Mouse (Mus musculus): ENCODE data around the gene Spocd1. TPM values are rescaled to one million over a fixed set of nuclear protein-coding genes. Genes with fewer than 3 reads are reported as not detected.

The Spocd1 gene
- total and polyA plus RNA-seq, 2 experiments from 2014 or later, result 0.04 TPM; not detected in 1

- H3K27me3 ChIP-seq (ENCODE audit: control insufficient read depth, insufficient read depth, low read length), result no peaks in the 10 kb centered on the region
- DNase-seq (ENCODE audit: low spot score), result peak; percentile 84
- WGBS, result 4% methylated on average over 8 of the region's 8 CpGs
- no peak overlapping the region for H3K4me3 ChIP-seq (ENCODE audit: low read depth, low read length)
- peak; percentile 78 for ATAC-seq (ENCODE audit: insufficient read depth, low read depth)
- no peak overlapping the region; the same call in 1 of the 2 replicates for H3K4me2 ChIP-seq (ENCODE audit: low read depth, low read length)
- H3K27ac ChIP-seq (ENCODE audit: low read depth), result peak overlapping the region; percentile 96
- TF ChIP-seq CTCF (IDR thresholded peaks at IDR 0.05; ENCODE audit: low read depth) (no peak), EP300 (IDR thresholded peaks at IDR 0.05; ENCODE audit: low read depth) (0 out of 2 replicates have a peak, but pooled peaks have one; percentile 17)
- H3K9ac ChIP-seq (replicated peaks; ENCODE audit: low read depth, low read length), result no peak overlapping the region
- no peaks in the 10 kb centered on the region for H3K9me3 ChIP-seq (replicated peaks; ENCODE audit: control insufficient read depth, low read length)
- H3K36me3 ChIP-seq (replicated peaks; ENCODE audit: control insufficient read depth, insufficient read depth, low read length), result no peaks in the 10 kb centered on the region
- H3K4me1 ChIP-seq (ENCODE audit: control insufficient read depth, insufficient read depth), result peaks cover 18% of the 10 kb centered on the region
Measured at GRCm38 (mm10) chr4:129926544-129926943, 2.5 kb upstream of the Spocd1 start.

- H3K36me3 ChIP-seq (replicated peaks; ENCODE audit: control insufficient read depth, insufficient read depth, low read length), result no peaks in the 10 kb centered on the region
- WGBS, result 41% methylated on average over 3 of the region's 3 CpGs
- H3K27me3 ChIP-seq (ENCODE audit: control insufficient read depth, insufficient read depth, low read length), result no peaks in the 10 kb centered on the region
- no peak overlapping the region for H3K9ac ChIP-seq (replicated peaks; ENCODE audit: low read depth, low read length)
- peaks cover 3% of the 10 kb centered on the region; the same call in 1 of the 2 replicates for H3K9me3 ChIP-seq (replicated peaks; ENCODE audit: control insufficient read depth, low read length)
- peak overlapping the region; percentile 96 for H3K27ac ChIP-seq (ENCODE audit: low read depth)
- no peak overlapping the region for H3K4me3 ChIP-seq (ENCODE audit: low read depth, low read length)
- DNase-seq (ENCODE audit: low spot score), result no peak
- H3K4me2 ChIP-seq (ENCODE audit: low read depth, low read length), result no peak overlapping the region
- ATAC-seq (ENCODE audit: insufficient read depth, low read depth), result peak; percentile 11; the same call in 1 of the 2 replicates
- TF ChIP-seq EP300 (IDR thresholded peaks at IDR 0.05; ENCODE audit: low read depth), result no peak
- TF ChIP-seq CTCF (IDR thresholded peaks at IDR 0.05; ENCODE audit: low read depth), result no peak
- peaks cover 17% of the 10 kb centered on the region for H3K4me1 ChIP-seq (ENCODE audit: control insufficient read depth, insufficient read depth)
Measured at GRCm38 (mm10) chr4:129927091-129927490, 2.0 kb upstream of the Spocd1 start.

- H3K27ac ChIP-seq (ENCODE audit: low read depth), result no peak overlapping the region
- no peak overlapping the region for H3K4me3 ChIP-seq (ENCODE audit: low read depth, low read length)
- no peaks in the 10 kb centered on the region for H3K36me3 ChIP-seq (replicated peaks; ENCODE audit: control insufficient read depth, insufficient read depth, low read length)
- no peak overlapping the region; the same call in 1 of the 2 replicates for H3K9ac ChIP-seq (replicated peaks; ENCODE audit: low read depth, low read length)
- ATAC-seq (ENCODE audit: insufficient read depth, low read depth), result peak; percentile 26; the same call in 1 of the 2 replicates
- peaks cover 17% of the 10 kb centered on the region for H3K4me1 ChIP-seq (ENCODE audit: control insufficient read depth, insufficient read depth)
- TF ChIP-seq EP300 (IDR thresholded peaks at IDR 0.05; ENCODE audit: low read depth), result no peak
- peak; percentile 91 for TF ChIP-seq CTCF (IDR thresholded peaks at IDR 0.05; ENCODE audit: low read depth)
- peak; percentile 70 for DNase-seq (ENCODE audit: low spot score)
- H3K9me3 ChIP-seq (replicated peaks; ENCODE audit: control insufficient read depth, low read length), result peaks cover 3% of the 10 kb centered on the region; the same call in 1 of the 2 replicates
- peak overlapping the region; percentile 53 for H3K4me2 ChIP-seq (ENCODE audit: low read depth, low read length)
- no peaks in the 10 kb centered on the region for H3K27me3 ChIP-seq (ENCODE audit: control insufficient read depth, insufficient read depth, low read length)
- 4% methylated on average over 19 of the region's 19 CpGs for WGBS
Measured at GRCm38 (mm10) chr4:129928124-129928751, 811 bp upstream of the Spocd1 start.

GRCm38 (mm10) chr4:129933696-129934095, 4.6 kb downstream of the Spocd1 start:
- H3K27me3 ChIP-seq (ENCODE audit: control insufficient read depth, insufficient read depth, low read length), result no peaks in the 10 kb centered on the region
- H3K4me3 ChIP-seq (ENCODE audit: low read depth, low read length), result no peak overlapping the region
- TF ChIP-seq EP300 (IDR thresholded peaks at IDR 0.05; ENCODE audit: low read depth) (no peak), CTCF (IDR thresholded peaks at IDR 0.05; ENCODE audit: low read depth) (no peak)
- ATAC-seq (ENCODE audit: insufficient read depth, low read depth) (no peak), DNase-seq (ENCODE audit: low spot score) (no peak)
- no peak overlapping the region for H3K9ac ChIP-seq (replicated peaks; ENCODE audit: low read depth, low read length)
- H3K36me3 ChIP-seq (replicated peaks; ENCODE audit: control insufficient read depth, insufficient read depth, low read length), result no peaks in the 10 kb centered on the region
- H3K4me1 ChIP-seq (ENCODE audit: control insufficient read depth, insufficient read depth), result peaks cover 9% of the 10 kb centered on the region; the same call in 1 of the 2 replicates
- 61% methylated on average over 14 of the region's 14 CpGs for WGBS
- no peak overlapping the region for H3K27ac ChIP-seq (ENCODE audit: low read depth)
- H3K9me3 ChIP-seq (replicated peaks; ENCODE audit: control insufficient read depth, low read length), result peaks cover 3% of the 10 kb centered on the region; the same call in 1 of the 2 replicates
- no peak overlapping the region for H3K4me2 ChIP-seq (ENCODE audit: low read depth, low read length)

- TF ChIP-seq EP300 (IDR thresholded peaks at IDR 0.05; ENCODE audit: low read depth) (no peak), CTCF (IDR thresholded peaks at IDR 0.05; ENCODE audit: low read depth) (no peak)
- Histone ChIP-seq H3K4me3 (ENCODE audit: low read depth, low read length) (no peak overlapping the region), H3K27me3 (ENCODE audit: control insufficient read depth, insufficient read depth, low read length) (no peaks in the 10 kb centered on the region), H3K27ac (ENCODE audit: low read depth) (no peak overlapping the region), H3K9ac (replicated peaks; ENCODE audit: low read depth, low read length) (no peak overlapping the region), H3K4me1 (ENCODE audit: control insufficient read depth, insufficient read depth) (peaks cover 9% of the 10 kb centered on the region; the same call in 1 of the 2 replicates), H3K36me3 (replicated peaks; ENCODE audit: control insufficient read depth, insufficient read depth, low read length) (no peaks in the 10 kb centered on the region), H3K9me3 (replicated peaks; ENCODE audit: control insufficient read depth, low read length) (peaks cover 3% of the 10 kb centered on the region; the same call in 1 of the 2 replicates), H3K4me2 (ENCODE audit: low read depth, low read length) (no peak overlapping the region)
- DNase-seq (ENCODE audit: low spot score) (no peak), ATAC-seq (ENCODE audit: insufficient read depth, low read depth) (no peak)
- WGBS, result 67% methylated on average over 16 of the region's 16 CpGs
Measured at GRCm38 (mm10) chr4:129934177-129934855, 5.3 kb downstream of the Spocd1 start.

Data from heart, postnatal 0 days (tissue).